Mouse (Mus musculus) gastrocnemius, adult 8-10 months (tissue): ENCODE measurements around the gene Gm10406. TPM values are rescaled to one million over a fixed set of nuclear protein-coding genes. Genes with fewer than 3 reads are reported as not detected.
"Not testable (repeated sequence)": the region's sequence is repeated elsewhere in the genome, so short reads cannot be mapped to it uniquely, and the experiment has no call there.

Experiments
- DNase-seq, 2 experiments: peaks; one replicate each; pipeline ENCODE4 v3.0.0; 2022; ENCODE audit warnings: low spot score in 2 of 2
- total RNA-seq, 4 experiments: library from RNA; stranded (reverse); gene quantifications; 2 replicates each; pipeline ENCODE4 v1.2.4; 2022

Gm10406 gene
- under 1 TPM in 1 of 4 experiments, not detected in 3; 0.17 TPM for total RNA-seq

DNA sequence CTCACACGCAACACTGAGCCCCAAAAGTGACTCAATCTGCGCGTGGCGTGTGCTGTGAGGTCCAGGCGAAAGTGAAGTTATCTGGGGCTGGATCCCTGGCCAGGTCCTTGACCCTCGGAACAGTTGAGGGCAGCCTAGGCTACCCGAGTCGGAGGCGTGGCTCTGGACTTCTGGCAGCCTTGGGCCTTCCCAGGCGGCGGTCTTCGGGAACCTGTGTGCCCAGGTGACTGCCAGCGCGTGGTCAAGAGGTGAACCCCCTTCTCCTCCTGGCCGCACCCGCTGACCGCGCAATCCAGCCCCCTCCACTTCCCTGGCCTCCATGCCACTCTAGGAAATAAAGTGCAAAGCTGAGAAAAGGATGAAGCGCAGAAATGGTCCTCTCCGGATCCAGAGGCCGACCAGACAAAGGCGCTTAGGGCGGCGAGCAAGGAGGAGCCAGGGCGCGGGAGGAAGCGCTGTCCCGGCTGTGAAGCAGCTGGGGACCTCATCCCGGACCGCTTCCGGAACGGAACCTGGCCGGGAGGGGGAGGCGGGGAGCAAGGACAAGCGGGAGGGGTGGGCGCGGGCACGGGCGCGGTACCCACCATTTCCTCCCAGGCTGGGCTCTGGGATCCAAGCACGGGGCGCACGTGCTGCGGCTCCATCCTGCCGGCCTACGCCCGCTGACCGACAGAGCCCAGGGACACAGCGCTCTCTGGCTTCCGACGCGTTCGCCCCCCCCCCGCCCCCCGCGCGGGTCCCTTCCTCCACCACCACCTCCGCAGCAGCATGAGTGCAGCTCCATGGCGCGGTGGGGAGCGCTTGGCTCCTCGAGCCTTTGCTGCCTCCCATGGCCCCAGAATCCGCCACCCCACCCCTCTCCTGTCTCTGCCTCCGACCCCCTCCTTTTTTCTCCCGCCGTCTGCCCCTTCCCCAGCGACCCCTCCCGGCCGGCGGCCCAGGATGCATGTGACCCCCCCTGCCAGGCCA is at the start of gene Gm10406:
TSS of gene Gm10406 (minus strand) at position 669 of the 969 bp plus-strand sequence.
- not testable (repeated sequence) for DNase-seq

DNA sequence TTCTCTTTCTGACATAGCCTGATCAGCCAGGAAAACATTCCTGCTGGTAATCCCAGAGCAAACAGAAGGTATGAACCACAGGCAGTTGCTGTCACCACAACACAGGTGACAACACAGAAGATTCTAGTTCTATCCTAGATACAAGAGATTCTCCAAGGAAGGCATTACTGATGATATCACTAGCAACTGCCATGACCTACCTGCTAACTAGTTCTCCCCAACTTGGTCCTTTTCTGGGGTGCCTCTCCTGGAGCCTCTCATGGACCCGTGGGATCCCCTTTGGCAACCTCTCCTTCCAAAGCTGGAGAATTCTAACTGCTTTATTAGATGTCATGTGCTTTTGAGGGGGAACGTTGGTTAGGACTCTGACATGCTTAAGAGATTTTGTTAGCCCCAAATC is 17.6 kb upstream of the Gm10406 start, which contains the start of gene Gm3685:
TSS of gene Gm3685 (minus strand) at position 101 of the 400 bp plus-strand sequence.
- not testable (repeated sequence) for DNase-seq

DNA sequence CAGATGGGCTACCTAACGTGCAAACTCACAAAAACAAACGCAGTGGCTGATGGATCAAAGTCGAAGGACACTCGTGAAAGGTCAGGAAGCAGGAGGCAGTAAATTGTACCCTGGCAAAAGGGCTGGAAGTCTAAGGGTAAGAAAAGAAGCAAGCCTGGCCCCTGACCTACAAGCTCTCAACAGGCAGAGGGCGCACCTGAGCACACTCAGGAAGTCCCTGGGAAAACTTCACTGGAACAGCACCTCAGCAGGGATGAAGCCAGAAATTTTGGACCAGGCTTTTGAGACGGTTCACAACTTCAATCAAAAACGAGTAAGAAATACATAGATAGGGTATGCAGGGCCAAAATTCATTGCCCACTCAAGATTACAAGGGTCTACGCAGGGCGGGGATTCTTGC is 975 bp downstream of the Gm10406 start:
- not testable (repeated sequence) for DNase-seq

DNA sequence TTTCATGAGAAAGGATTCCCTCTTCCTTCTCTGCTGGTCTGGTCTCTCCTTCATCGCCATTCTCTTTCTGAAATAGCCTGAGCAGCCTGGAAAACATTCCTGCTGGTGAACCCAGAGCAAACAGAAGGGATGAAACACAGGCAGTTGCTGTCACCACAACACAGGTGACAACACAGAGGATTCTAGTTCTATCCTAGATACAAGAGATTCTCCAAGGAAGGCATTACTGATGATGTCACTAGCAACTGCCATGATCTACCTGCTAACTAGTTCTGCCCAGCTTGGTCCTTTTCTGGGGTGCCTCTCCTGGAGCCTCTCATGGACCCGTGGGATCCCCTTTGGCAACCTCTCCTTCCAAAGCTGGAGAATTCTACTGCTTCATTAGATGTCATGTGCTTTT is 53.5 kb downstream of the Gm10406 start, which contains the start of gene Gm6356:
TSS of gene Gm6356 (minus strand) at position 101 of the 400 bp plus-strand sequence.
- DNase-seq = not testable (repeated sequence)

Other genes starting within 250 kb of the Gm10406 start
- gene Gm3642, start 187.1 kb downstream of the Gm10406 start, total RNA-seq = not detected
- under 1 TPM in 1 of 4 experiments, not detected in 3; 0.20 TPM for gene Gm3667, start 137.5 kb downstream of the Gm10406 start, total RNA-seq
- gene Gm6356, start 53.6 kb downstream of the Gm10406 start, total RNA-seq = not detected
- not detected for gene Gm3685, start 17.5 kb upstream of the Gm10406 start, total RNA-seq
- under 1 TPM in 2 of 4 experiments, not detected in 2; 0.20 to 0.24 TPM for gene Gm3696, start 73.2 kb upstream of the Gm10406 start, total RNA-seq
- gene Gm6676, start 98.0 kb upstream of the Gm10406 start, total RNA-seq = not detected
- not detected for gene Gm3512, start 147.1 kb upstream of the Gm10406 start, total RNA-seq
- gene Gm16434, start 167.1 kb upstream of the Gm10406 start, total RNA-seq = not detected
- not detected for gene Gm3727, start 237.3 kb upstream of the Gm10406 start, total RNA-seq